Mouse (Mus musculus) B cell, adult 2 months (primary cell): ENCODE data around the gene Cog5.

Experiments used
- DNase-seq, 2 experiments: peaks; one replicate each; pipeline ENCODE4 v3.0.0; 2022

Gene Cog5

GRCm38 (mm10) chr12:31947476-31947875 is 292.8 kb downstream of the Cog5 start:
- peak; percentile 72 to 75 for DNase-seq

- DNase-seq = no peak
These were observed 293.7 kb downstream of the Cog5 start for GRCm38 (mm10) chr12:31948101-31949000.

- DNase-seq = peak; percentile 89
These were observed 294.6 kb downstream of the Cog5 start for GRCm38 (mm10) chr12:31949193-31949741.

- peak; percentile 92 to 96 for DNase-seq
These were observed 295.3 kb downstream of the Cog5 start, which contains the start of gene Hbp1 for GRCm38 (mm10) chr12:31949759-31950658. TSS of gene Hbp1 (minus strand) at chr12:31950535.

- DNase-seq = no peak
These were observed 296.0 kb downstream of the Cog5 start for GRCm38 (mm10) chr12:31950659-31951031.

GRCm38 (mm10) chr12:31955843-31956242 is 301.2 kb downstream of the Cog5 start:
- DNase-seq = no peak

- DNase-seq = no peak
These were observed 309.4 kb downstream of the Cog5 start for GRCm38 (mm10) chr12:31964074-31964473.

- DNase-seq = no peak
These were observed 311.0 kb downstream of the Cog5 start for GRCm38 (mm10) chr12:31965517-31966212.

GRCm38 (mm10) chr12:31966405-31966804 is 311.7 kb downstream of the Cog5 start:
- no peak for DNase-seq

- peak; percentile 67 to 74 for DNase-seq
These were observed 312.9 kb downstream of the Cog5 start for GRCm38 (mm10) chr12:31967536-31967935.

GRCm38 (mm10) chr12:31969111-31969510 is 314.4 kb downstream of the Cog5 start:
- no peak for DNase-seq

- no peak for DNase-seq
These were observed 316.9 kb downstream of the Cog5 start for GRCm38 (mm10) chr12:31971547-31971946.

GRCm38 (mm10) chr12:31973473-31974172 is 319.0 kb downstream of the Cog5 start:
- peak; percentile 78 to 81 for DNase-seq

- DNase-seq = peak in 1 of 2 experiments; percentile 15
These were observed 321.9 kb downstream of the Cog5 start for GRCm38 (mm10) chr12:31976544-31976943.

GRCm38 (mm10) chr12:31977613-31978195 is 323.0 kb downstream of the Cog5 start:
- DNase-seq = no peak

- DNase-seq = no peak
These were observed 328.6 kb downstream of the Cog5 start for GRCm38 (mm10) chr12:31983238-31983637.

- DNase-seq = no peak
These were observed 329.1 kb downstream of the Cog5 start for GRCm38 (mm10) chr12:31983769-31984168.

- DNase-seq = no peak
These were observed 329.5 kb downstream of the Cog5 start for GRCm38 (mm10) chr12:31984206-31984605.

- no peak for DNase-seq
These were observed 330.0 kb downstream of the Cog5 start for GRCm38 (mm10) chr12:31984664-31985063.

- DNase-seq = no peak
These were observed 331.1 kb downstream of the Cog5 start for GRCm38 (mm10) chr12:31985738-31986137.

GRCm38 (mm10) chr12:31986463-31986862 is 331.8 kb downstream of the Cog5 start:
- DNase-seq = no peak
